Mouse (Mus musculus) left cerebral cortex, adult 8-10 months (tissue): ENCODE measurements around the gene Adgre4. TPM values are rescaled to one million over a fixed set of nuclear protein-coding genes. Genes with fewer than 3 reads are reported as not detected.

ENCODE experiments used
- total RNA-seq, 4 experiments: library from RNA; stranded (reverse); gene quantifications; 2 replicates each; pipeline ENCODE4 v1.2.4; 2022

The Adgre4 gene
- total RNA-seq, 4 experiments from 2014 or later: 0.12 TPM; not detected in 3

Other genes starting within 250 kb of the Adgre4 start
- not detected for gene Vmn2r118, start 124.8 kb upstream of the Adgre4 start, total RNA-seq
- gene Pot1b, start 37.4 kb upstream of the Adgre4 start, total RNA-seq: 1 to 10 TPM; 4.7 to 7.3 (median 5.8) TPM
- gene Zfp119a, start 128.9 kb downstream of the Adgre4 start, total RNA-seq: 1 to 10 TPM; 5.0 to 7.3 (median 6.2) TPM
- 1 to 10 TPM; 6.4 to 6.9 (median 6.9) TPM for gene Zfp959, start 142.1 kb downstream of the Adgre4 start, total RNA-seq
- 1 to 10 TPM; 3.5 to 5.2 (median 4.0) TPM for gene Zfp119b, start 199.5 kb downstream of the Adgre4 start, total RNA-seq
- 1 to 10 TPM; 1.1 to 2.5 (median 1.7) TPM for gene Ebi3, start 202.7 kb downstream of the Adgre4 start, total RNA-seq
- 10 to 100 TPM; 12.9 to 16.9 (median 15.0) TPM for gene Yju2, start 209.1 kb downstream of the Adgre4 start, total RNA-seq
- gene Shd, start 220.5 kb downstream of the Adgre4 start, total RNA-seq: 10 to 100 TPM; 34.8 to 38.9 (median 37.7) TPM
- gene Fsd1, start 236.5 kb downstream of the Adgre4 start, total RNA-seq: 10 to 100 TPM; 73.6 to 91.7 (median 81.2) TPM